Mouse (Mus musculus) layer of hippocampus, adult 2 months (tissue): ENCODE results near the gene Plekhj1. TPM values are rescaled to one million over a fixed set of nuclear protein-coding genes. Genes with fewer than 3 reads are reported as not detected.

ENCODE experiments used
- DNase-seq, 2 experiments: peaks; one replicate each; pipeline ENCODE4 v3.0.0; 2022; ENCODE audit warnings: low spot score in 2 of 2
- H3K27ac ChIP-seq: fragments of 200-600 bp; 2 replicates; pipeline ENCODE4 v1.8.1; 2022
- H3K4me3 ChIP-seq: fragments of 200-600 bp; 2 replicates; pipeline ENCODE4 v1.8.1; 2022; ENCODE audit warnings: mild to moderate bottlenecking
- CTCF ChIP-seq: fragments of 200-600 bp; conservative IDR thresholded peaks from 2 replicates; pipeline ENCODE4 v1.8.1; 2022; ENCODE audit warnings: antibody characterized with exemption, mild to moderate bottlenecking, moderate library complexity
- microRNA-seq, 2 experiments: library from miRNA; unstranded; fragments of <30 nt; microRNA quantifications; one replicate each; pipeline ENCODE4 v1.2.0; 2021
- total RNA-seq, 2 experiments: library from RNA; stranded (reverse); gene quantifications; 2 replicates each; pipeline ENCODE4 v1.2.3; 2021

Plekhj1 gene
- total RNA-seq, 2 experiments from 2014 or later, result 68.4 to 76.3 TPM

DNA sequence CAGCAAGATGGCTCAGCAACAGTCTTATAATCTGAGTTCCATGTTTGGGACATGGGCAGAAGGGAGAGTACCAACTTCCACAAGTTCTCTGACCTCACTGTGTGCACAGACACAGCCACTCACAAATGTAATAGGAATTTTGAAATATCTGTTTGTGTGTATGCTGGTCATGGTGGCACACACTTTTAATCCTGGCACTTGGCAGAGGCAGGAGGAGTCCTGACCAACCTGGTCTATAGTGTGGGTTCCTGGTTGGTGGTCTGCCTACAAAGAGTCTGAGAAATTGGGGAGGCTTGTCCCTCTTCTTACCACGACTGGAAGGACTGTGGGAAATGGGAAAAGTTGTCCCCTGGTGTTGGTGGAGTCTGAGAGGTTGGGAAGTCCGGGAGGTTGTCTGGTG lies 41.9 kb downstream of the Plekhj1 start:
- no peak for DNase-seq
- peak overlapping the region; percentile 95 for H3K27ac ChIP-seq
- H3K4me3 ChIP-seq, result peak overlapping the region; percentile 70
- no peak for TF ChIP-seq CTCF

- no peak for DNase-seq
- no peak; the same call in 1 of the 2 replicates for TF ChIP-seq CTCF
- peak overlapping the region; percentile 70 for H3K4me3 ChIP-seq
- peak overlapping the region; percentile 95 for H3K27ac ChIP-seq
Observed at GRCm38 (mm10) chr10:80756099-80756498, 42.3 kb downstream of the Plekhj1 start.

GRCm38 (mm10) chr10:80755291-80756015 lies 43.0 kb downstream of the Plekhj1 start:
- peak overlapping the region; percentile 95 for H3K27ac ChIP-seq
- no peak for DNase-seq
- peak overlapping the region; percentile 70 for H3K4me3 ChIP-seq
- TF ChIP-seq CTCF, result no peak

- peak within 1 kb of the TSS; percentile 70 for H3K4me3 ChIP-seq
- DNase-seq, result peak; percentile 97 to 99
- TF ChIP-seq CTCF, result no peak
- H3K27ac ChIP-seq, result peak within 1 kb of the TSS; percentile 95
Observed at GRCm38 (mm10) chr10:80754594-80755290, 43.7 kb downstream of the Plekhj1 start, which contains the start of gene Dot1l. Dot1l (plus strand) TSS chr10:80755206.

GRCm38 (mm10) chr10:80752079-80752625 lies 46.3 kb downstream of the Plekhj1 start:
- H3K4me3 ChIP-seq, result no peak overlapping the region; the same call in 1 of the 2 replicates
- H3K27ac ChIP-seq, result peak overlapping the region; percentile 57
- TF ChIP-seq CTCF, result no peak
- DNase-seq, result no peak

DNA sequence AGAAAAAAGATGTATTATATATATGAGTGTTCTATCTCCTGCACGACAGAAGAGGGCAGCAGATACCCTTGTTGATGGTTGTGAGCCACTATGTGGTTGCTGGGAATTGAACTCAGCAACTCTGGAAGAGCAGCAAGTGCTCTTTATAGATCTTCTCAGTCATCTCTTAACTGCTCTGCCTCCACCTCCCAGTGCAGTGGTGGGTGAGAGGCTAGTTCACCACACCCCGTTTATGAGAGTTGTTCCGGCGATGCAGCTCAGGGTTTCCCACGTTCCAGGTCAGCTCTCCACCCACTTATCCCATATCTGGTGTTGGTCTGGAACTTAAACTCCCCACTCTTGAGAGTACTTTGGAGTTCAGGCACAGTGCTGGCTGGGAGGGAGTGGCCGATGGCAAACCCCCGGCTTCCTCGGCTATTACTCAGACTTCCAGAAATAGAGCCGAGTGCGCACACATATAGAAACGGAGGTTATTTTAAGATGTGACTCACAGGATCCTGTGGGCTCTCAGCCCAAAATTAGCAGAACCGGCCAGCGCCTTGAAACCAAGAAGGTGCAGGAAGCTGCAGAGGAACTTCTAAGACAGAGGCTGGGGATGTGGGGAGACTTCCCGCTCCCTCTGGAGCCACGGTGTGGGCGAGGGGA lies 47.1 kb downstream of the Plekhj1 start:
- H3K4me3 ChIP-seq, result no peak overlapping the region; the same call in 1 of the 2 replicates
- peak; percentile 77 for TF ChIP-seq CTCF
- peak in 1 of 2 experiments; percentile 40 for DNase-seq
- H3K27ac ChIP-seq, result peak overlapping the region; percentile 57

- no peak overlapping the region for H3K27ac ChIP-seq
- TF ChIP-seq CTCF, result no peak
- DNase-seq, result no peak
- no peak overlapping the region for H3K4me3 ChIP-seq
Observed at GRCm38 (mm10) chr10:80748609-80749008, 49.8 kb downstream of the Plekhj1 start.

DNA sequence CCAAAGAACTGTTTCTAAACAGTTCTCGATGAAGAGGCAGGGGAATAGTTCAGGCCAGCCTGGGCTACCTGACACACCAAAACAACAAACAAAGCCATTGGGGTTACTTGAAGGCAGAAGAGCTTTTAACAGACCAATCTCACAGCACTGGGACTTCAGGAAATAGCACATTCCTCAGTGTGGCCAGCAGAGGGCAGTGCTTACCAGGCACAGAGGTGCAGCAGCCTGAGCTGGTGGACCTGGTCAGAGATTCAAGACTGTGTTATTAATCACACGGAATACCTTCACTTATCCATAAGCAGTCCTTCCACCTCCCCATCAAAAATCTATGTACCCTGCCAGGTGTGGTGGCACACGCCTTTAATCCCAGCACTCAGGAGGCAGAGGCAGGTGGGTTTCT lies 51.0 kb downstream of the Plekhj1 start:
- Histone ChIP-seq H3K27ac (no peak overlapping the region), H3K4me3 (no peak overlapping the region)
- peak; percentile 98 for TF ChIP-seq CTCF
- peak; percentile 78 to 83 for DNase-seq

Small RNA genes within 50 kb of the gene (microRNA-seq; reads per million reads assigned to microRNA genes)
- gene Mir1982, result 3.8 to 4.1 reads per million in 2 experiments

Other genes with a start within 250 kb of the Plekhj1 start
- 10 to 100 TPM; 51.6 to 52.8 TPM for gene Rexo1, start 237.1 kb downstream of the Plekhj1 start, total RNA-seq
- 10 to 100 TPM; 50.8 to 56.8 TPM for gene Klf16, start 221.3 kb downstream of the Plekhj1 start, total RNA-seq
- 100 to 1,000 TPM; 158 to 166 TPM for gene Abhd17a, start 208.3 kb downstream of the Plekhj1 start, total RNA-seq
- 10 to 100 TPM; 42.9 to 43.1 TPM for gene Scamp4, start 195.8 kb downstream of the Plekhj1 start, total RNA-seq
- gene Adat3, start 195.7 kb downstream of the Plekhj1 start, total RNA-seq, result 1 to 10 TPM; 1.3 to 3.5 TPM
- 1 to 10 TPM; 3.0 to 4.5 TPM for gene Gm49322, start 192.6 kb downstream of the Plekhj1 start, total RNA-seq
- gene Csnk1g2, start 175.8 kb downstream of the Plekhj1 start, total RNA-seq, result 100 to 1,000 TPM; 221 to 228 TPM
- 100 to 1,000 TPM; 102 to 105 TPM for gene Btbd2, start 141.6 kb downstream of the Plekhj1 start, total RNA-seq
- gene Mknk2, start 120.5 kb downstream of the Plekhj1 start, total RNA-seq, result 10 to 100 TPM; 45.3 to 46.9 TPM
- gene Mob3a, start 96.6 kb downstream of the Plekhj1 start, total RNA-seq, result 10 to 100 TPM; 10.6 to 16.5 TPM
- 10 to 100 TPM; 65.0 to 69.0 TPM for gene Izumo4, start 96.4 kb downstream of the Plekhj1 start, total RNA-seq
- 100 to 1,000 TPM; 145 to 153 TPM for gene Ap3d1, start 56.4 kb downstream of the Plekhj1 start, total RNA-seq
- gene Dot1l, start 43.4 kb downstream of the Plekhj1 start, total RNA-seq, result 10 to 100 TPM; 52.0 to 63.6 TPM
- gene Sf3a2, start 428 bp downstream of the Plekhj1 start, total RNA-seq, result 10 to 100 TPM; 51.7 to 55.1 TPM
- gene Amh, start 6.6 kb upstream of the Plekhj1 start, total RNA-seq, result 1 to 10 TPM; 2.7 to 5.3 TPM
- gene Jsrp1, start 14.9 kb upstream of the Plekhj1 start, total RNA-seq, result 1 to 10 TPM; 1.9 to 2.5 TPM
- gene Oaz1, start 28.0 kb upstream of the Plekhj1 start, total RNA-seq, result 100 to 1,000 TPM; 478 to 493 TPM
- 10 to 100 TPM; 49.4 to 54.3 TPM for gene Lingo3, start 45.4 kb upstream of the Plekhj1 start, total RNA-seq
- 10 to 100 TPM; 51.6 to 53.3 TPM for gene Lsm7, start 56.6 kb upstream of the Plekhj1 start, total RNA-seq
- 10 to 100 TPM; 61.2 to 63.2 TPM for gene Sppl2b, start 56.6 kb upstream of the Plekhj1 start, total RNA-seq
- under 1 TPM; 0.46 to 0.56 TPM for gene Tmprss9, start 73.2 kb upstream of the Plekhj1 start, total RNA-seq
- 100 to 1,000 TPM; 134 to 145 TPM for gene Timm13, start 102.3 kb upstream of the Plekhj1 start, total RNA-seq
- 10 to 100 TPM; 20.8 to 21.9 TPM for gene Lmnb2, start 119.6 kb upstream of the Plekhj1 start, total RNA-seq
- gene Gadd45b, start 131.4 kb upstream of the Plekhj1 start, total RNA-seq, result 10 to 100 TPM; 17.0 to 17.5 TPM
- 100 to 1,000 TPM; 161 to 176 TPM for gene Gng7, start 216.3 kb upstream of the Plekhj1 start, total RNA-seq
- 100 to 1,000 TPM in 1 of 2 experiments, 10 to 100 TPM in 1; 95.2 to 100 TPM for gene Diras1, start 227.0 kb upstream of the Plekhj1 start, total RNA-seq
- gene Slc39a3, start 238.8 kb upstream of the Plekhj1 start, total RNA-seq, result 10 to 100 TPM; 60.8 to 66.1 TPM